Mouse (Mus musculus) brown adipose tissue, adult 24 weeks (tissue): ENCODE results near the gene Sept4. TPM values are rescaled to one million over a fixed set of nuclear protein-coding genes. Genes with fewer than 3 reads are reported as not detected.

ENCODE experiments used
- polyA plus RNA-seq: library from polyadenylated mRNA; stranded (reverse); fragments of >200 nt; gene quantifications from 2 replicates; pipeline ENCODE4 v1.2.4, GENCODE M21; 2012; ENCODE audit not compliant: missing spikeins, insufficient read depth, insufficient read length

Sept4 gene
- polyA plus RNA-seq, 1 experiment: 19.7 TPM

Other genes starting within 250 kb of the Sept4 start
- gene Ppm1e, start 209.9 kb upstream of the Sept4 start, polyA plus RNA-seq: 0.36 TPM in 1 of 2 replicates, not detected in the other
- 0.54 TPM in 1 of 2 replicates, not detected in the other for gene Rad51c, start 163.9 kb upstream of the Sept4 start, polyA plus RNA-seq
- gene Tex14, start 163.8 kb upstream of the Sept4 start, polyA plus RNA-seq: not detected in 2 replicates
- not detected in 2 replicates for gene Gm11492, start 2.2 kb upstream of the Sept4 start, polyA plus RNA-seq
- gene Mtmr4, start 23.3 kb downstream of the Sept4 start, polyA plus RNA-seq: 5.8 TPM in 2 replicates
- gene Hsf5, start 48.3 kb downstream of the Sept4 start, polyA plus RNA-seq: not detected in 2 replicates
- gene Rnf43, start 93.8 kb downstream of the Sept4 start, polyA plus RNA-seq: not detected in 2 replicates
- 90.3 and 97.1 TPM in 2 replicates for gene Supt4a, start 168.6 kb downstream of the Sept4 start, polyA plus RNA-seq
- not detected in 2 replicates for gene Tspoap1, start 191.6 kb downstream of the Sept4 start, polyA plus RNA-seq
- not detected in 2 replicates for gene Mpo, start 224.7 kb downstream of the Sept4 start, polyA plus RNA-seq